Mouse (Mus musculus) cerebellum, adult (tissue): Measurements from ENCODE around the gene Prkce.

Experiments used
- ATAC-seq: cut with Nextera tagmentation; 2 replicates; pipeline ENCODE4 v1.9.2; 2017; ENCODE audit warnings: mild to moderate bottlenecking, moderate library complexity, mixed read lengths; ENCODE audit not compliant: insufficient number of reproducible peaks, low FRiP score, low TSS enrichment

Gene Prkce

DNA sequence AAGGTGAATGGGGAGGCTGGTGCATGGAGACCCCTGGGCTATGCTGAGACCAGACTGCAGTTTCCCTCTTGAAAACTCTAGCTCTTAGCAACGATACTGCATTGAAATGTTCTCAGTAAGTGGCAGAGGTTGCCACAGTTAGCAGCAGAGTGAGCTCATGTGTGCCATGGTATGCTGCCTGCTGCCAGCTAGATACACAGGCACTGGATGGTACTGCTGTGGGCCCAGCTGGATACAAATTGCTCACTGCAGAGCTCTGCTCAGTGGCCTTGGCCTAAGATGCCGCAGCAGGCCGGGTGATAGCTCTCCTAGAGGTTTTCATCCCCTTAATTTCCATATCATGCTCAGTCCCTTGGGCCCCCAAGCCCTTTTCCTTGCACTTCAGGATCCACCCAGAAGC lies 471.7 kb downstream of the Prkce start:
- ATAC-seq = no peak

DNA sequence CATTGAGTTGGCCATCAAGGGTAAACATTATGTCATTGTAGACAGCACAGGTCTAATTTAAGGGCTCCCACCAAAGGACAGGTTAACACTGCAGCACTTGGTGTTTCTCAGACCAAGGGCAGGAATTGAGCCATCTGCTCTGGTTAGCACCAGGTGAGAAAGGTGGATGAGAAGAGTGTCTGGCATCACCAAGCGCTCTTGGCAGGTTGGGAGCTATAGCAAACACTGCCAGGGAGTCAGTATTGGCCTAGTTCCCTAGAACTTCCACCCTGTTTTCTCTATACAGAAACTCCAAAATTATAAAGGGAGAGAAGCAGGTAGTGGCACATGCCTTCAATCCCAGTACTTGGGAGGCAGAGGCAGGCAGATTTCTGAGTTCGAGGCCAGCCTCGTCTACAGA lies 479.6 kb downstream of the Prkce start:
- peak; percentile 79 for ATAC-seq

DNA sequence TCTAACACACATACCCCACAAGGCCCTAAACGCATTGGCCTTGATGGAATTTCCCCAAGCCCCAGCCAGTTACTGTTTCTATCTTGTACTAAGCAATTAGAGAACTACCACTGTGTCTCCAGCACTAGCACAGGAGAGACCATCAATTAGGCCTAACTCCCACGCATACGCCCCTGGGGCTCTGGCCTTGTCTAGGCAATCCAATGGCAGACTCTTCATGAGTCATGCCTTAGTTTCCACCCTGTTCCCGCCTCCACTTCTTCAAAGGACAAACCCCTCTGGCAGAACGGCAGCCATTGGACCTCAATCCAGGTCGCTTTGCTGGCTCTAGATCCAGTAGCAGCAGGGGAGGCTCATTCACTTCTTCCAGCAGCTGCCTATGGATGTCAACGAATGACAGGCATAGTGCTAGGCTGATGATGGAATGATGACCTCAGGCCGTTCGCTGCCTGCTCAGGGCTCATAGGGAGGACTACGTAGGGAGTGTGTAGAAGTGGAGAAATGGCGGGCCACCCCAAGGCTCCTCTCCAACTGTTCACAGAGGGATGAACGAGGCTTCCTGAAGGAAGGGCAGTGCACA lies 481.4 kb downstream of the Prkce start:
- no peak for ATAC-seq

DNA sequence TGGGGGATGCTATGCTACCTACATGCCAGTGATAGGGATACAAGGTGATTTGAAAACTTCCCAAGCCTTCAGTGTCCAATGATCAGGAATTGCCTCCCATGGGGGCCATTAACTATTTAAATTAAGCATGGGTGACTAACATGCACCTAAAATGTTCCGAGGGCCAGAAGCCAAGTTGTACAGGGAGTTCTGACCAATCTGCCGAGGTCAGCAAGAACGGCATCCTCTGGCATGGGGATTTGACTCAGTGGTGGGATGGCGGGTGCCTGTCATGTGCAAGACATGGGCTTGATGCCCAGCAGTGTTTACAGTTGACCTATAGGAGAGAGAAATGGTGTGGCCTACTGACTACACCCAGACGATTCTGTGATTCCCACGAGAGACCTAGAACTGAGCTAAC lies 482.7 kb downstream of the Prkce start:
- ATAC-seq = no peak

DNA sequence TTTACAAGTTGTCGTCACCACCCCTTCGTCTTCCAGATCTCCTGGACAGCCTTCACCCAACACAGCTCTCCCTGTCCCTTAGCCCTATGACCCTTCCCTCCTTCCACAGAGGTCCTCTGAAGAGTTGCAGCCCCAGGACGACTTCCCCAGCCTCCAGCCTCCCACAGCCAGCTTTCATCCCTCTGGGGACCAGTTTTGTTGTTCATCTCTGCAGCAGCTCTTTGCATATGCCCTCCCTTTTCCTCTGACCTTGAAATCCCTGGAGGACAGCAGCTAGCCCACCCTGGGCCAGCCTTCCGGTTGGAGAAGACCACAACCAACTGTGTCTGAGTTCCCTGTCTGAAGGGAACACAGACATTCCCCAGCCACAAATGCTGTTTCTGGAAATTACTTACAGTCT lies 483.5 kb downstream of the Prkce start:
- ATAC-seq = no peak

DNA sequence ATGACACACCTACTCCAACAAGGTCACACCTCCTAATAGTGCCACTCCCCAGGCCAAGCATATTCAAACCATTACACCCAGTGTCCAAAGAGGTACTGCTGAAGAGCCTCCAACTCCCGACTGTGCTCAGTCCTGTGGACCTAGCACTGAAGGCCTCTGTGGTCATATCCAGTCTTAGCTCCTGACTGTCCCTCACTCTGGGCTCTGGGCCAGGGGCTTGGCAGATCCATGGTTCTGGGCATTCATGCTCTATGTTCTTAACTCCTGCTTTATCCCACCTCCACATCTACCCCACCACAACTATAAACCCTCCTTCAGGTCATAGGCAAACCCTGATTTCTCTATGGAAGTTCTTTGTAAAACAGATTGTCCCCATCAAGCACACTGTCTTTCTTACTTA lies 485.2 kb downstream of the Prkce start:
- no peak for ATAC-seq

DNA sequence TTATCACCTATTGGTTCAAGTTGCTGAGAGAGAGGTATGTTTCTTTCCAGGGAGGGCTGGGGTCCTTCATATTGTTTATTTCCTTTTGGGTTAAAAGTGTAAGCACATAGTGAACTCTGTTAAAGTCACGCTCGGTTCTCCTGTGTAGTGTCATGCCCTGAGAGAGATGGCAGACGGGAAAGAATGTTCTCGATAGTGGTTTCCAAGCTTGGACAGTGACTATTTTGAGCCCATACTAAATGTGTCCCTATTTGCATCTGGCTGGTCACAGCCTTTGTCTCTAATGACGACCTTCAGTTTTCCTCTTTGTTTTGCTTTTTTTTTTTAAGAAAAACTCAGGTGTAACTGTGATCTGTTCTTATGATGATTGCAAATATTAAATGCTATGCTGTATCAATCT lies 488.8 kb downstream of the Prkce start:
- no peak for ATAC-seq

DNA sequence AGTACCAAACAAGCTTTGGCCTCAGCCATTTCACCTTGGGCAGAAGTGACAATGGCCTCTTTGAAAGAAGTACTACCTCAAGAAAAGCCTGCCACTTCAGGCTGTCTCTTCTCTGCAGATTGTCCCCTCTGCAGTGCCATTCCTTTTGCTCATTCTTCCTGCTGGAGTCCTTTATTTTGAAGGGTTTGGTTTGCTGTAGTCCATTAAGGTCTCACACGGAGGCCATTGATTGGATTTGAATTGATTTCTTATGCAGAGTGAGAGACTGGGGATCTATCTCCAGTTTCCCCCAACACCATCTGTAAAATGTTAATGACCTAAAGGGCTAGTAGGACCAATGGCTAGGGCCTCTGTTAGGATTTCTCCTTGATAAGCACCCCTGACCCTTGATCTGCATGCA lies 494.7 kb downstream of the Prkce start:
- no peak for ATAC-seq

DNA sequence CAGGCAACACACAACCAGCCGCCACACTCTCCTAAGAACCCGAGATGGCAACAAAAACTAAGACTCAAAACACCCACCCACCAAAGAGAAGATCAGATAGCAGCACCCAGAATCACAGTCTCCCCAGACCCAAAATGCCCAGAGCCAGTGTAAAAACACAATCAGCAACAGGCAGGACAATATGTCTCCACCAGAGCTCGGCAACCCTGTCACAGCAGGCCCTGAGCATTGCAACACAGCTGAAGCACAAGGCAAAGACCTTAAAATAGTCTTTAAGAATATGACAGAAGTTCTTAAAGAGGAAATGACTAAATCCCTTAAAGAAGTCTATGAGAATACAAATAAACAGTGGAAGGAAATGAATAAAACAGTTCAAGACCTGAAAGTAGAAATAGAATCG lies 495.9 kb downstream of the Prkce start:
- no peak for ATAC-seq

DNA sequence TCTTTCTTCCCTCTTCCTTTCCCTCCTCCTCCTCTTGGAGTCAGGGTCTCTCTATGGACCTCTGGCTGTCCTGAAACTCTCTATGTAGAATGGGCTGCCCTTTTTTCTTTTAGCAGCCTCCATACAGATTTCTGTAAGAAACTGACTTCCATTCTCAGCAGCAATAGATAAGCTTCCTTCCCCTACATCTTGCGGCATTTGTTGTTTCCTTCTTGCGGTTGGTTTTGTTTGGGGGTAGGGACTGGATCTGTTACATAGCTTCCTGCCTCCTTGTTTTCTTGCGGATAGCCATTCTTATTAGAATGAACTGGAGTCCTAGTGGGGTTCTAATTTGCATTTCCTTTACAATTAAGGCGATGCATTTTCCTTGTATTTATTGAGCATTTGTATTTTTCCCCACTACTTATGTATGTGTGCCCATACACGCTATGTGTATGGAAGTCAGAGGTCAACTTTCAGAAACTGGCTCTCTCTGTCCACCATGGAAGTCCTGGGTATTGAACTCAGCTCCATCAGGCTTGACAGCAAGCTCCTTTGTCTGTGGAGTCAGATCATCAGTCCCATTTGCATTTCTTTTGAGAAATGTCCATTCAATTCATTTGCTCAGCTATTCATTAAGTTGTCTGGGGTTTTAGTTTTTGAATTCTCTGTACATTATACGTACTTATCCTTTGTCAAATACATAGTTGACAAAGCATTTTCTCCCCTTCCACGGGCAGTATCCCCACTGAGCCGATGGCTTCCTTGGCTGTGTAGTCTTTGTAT lies 500.4 kb downstream of the Prkce start:
- no peak for ATAC-seq

DNA sequence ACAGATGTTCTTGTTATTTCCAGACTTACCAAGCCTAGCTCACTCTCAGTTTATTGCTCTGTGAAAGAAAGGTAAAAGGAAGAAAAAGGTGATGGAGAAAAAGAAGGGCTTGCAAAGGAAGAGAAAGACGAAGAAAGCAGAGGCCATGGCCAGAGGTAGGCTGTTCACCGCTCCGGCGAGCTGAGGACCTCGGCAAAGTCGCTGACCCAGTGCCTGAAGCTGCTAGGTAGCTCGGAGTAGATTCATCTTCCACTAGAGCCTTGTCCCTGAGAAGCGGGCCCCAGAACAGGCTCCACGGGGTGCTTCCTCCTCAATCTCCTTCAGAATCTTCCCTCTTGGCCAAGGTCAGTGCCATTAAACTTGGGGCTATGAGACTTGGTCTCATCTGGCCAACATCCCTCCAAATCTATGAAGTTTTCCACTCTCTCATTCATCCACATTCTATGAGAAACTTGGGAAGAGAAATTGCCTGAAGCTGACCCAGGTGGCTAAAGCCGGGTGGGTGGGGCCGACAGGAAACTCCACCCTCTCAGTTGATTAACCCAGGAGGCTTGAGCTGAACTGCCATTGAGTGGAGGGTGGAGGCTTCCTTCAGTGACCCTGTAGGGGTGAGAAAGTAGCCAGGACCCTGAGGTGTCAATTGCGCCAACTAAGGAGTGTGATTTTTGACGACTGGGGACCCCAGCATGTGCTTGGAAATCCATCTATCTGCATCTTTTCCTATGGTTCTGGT lies 502.2 kb downstream of the Prkce start:
- ATAC-seq = no peak

DNA sequence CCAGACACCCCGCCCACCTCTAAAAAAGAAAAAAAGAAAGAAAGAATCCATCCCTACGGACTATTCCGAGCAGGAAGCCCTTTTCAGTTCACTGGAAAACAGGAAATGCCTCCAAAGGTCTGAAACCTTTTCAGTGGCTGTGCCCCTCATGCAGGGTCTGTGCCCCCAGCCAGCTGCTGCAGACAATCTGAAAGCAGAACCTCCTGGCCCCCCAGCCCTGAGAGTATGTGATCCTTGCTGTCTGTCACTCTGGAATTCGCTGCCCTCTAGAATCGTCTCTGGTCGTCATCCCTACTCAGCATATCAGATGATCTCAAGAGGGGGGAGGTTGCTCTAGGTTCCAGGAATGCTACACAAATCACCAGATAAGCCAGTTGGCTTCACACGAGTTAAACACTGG lies 503.1 kb downstream of the Prkce start:
- ATAC-seq = no peak

DNA sequence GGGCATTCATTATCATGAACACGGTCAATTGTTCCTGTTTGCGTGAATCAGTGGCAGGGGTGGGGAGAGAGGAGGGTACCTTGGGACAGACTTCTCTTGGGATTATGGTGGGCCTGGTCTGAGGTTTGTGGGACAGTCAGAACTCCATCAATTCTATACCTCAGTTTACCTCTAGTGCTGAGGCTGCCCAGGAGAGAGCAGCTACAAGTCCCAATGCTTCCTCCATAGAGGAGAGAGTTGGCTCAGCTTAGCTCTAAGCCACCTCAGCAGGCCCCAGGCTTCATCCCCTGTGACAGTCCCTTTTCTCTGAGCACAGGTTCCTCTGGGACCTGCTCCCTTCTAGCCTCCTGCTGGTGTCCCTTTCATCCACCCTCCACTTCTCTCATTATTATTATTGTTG lies 507.4 kb downstream of the Prkce start:
- ATAC-seq = no peak

DNA sequence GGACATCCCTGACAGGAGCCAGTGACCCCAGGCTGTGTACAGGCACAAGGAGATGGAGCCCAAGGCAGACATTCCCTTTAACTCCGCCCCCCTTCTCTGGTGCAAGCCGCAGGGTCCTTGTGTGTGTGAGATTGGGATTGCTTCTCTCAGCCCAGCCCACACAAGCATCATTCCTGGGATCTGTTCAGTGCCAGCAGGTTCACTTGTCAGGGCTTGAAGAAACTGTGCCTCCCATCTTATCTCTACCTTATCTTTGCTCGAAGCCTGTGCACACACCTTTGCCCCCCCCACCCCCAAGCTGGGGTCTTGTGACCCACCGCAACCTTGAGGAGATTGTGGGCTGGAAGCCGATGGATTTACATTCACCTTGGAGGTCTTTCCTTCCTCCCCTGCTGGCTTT lies 508.8 kb downstream of the Prkce start:
- no peak for ATAC-seq

DNA sequence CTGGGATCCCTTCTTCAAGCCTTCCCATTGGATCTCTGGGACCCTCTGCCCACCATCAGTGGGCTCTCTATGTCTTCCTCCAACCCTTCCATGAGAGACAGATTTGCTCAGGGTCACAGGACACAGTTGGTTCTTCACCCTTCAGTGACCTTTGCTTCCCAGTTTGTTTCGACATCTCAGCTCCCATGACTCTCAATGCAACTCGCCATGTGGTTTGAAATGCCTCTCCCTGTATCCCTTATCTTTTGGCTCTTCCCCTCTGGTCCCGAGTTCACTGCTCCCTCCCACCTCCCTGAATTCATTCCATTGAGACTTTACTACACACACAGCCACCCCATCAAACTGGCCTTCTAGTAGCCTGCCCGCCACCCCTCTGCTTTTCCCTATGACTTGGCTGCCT lies 509.3 kb downstream of the Prkce start:
- no peak for ATAC-seq

DNA sequence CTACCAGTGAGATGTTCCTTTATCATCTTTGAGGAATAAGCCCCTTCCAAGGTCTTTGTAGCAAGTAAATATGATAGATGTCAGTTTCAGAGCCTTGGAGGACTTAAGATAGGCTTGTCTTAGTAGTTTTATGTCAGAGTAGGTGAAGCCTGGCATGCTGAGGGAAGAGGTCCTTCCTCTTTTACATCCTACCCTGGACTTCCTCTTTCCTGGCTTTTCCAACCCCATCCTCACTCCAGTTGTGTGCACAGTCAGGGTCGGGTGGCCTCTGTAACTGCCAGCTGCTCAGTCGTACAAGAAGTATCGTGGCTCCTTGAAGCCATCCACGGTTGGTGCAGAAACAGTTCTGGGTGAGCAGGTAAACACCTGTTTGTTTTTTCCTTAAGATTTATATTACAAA lies 517.7 kb downstream of the Prkce start:
- ATAC-seq = no peak

DNA sequence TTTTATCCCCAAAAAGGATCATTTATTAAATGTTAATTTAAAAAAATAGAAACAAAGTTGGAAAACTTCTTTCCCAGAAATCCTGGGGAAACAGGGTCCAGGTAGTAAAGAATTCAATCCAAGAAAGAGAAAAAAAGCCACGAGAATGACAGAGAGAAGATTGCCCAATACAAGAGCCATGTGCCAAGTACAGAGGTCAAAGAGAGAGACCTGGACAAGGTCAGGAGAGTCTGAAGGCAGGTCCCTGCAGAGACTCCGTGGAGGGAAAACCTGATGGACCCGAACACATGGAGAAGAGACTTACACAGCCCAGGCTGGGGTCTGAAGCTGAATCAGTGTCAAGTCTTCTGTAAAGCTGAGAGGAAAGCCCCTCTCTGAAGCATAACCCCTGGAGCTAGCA lies 519.4 kb downstream of the Prkce start:
- no peak for ATAC-seq

DNA sequence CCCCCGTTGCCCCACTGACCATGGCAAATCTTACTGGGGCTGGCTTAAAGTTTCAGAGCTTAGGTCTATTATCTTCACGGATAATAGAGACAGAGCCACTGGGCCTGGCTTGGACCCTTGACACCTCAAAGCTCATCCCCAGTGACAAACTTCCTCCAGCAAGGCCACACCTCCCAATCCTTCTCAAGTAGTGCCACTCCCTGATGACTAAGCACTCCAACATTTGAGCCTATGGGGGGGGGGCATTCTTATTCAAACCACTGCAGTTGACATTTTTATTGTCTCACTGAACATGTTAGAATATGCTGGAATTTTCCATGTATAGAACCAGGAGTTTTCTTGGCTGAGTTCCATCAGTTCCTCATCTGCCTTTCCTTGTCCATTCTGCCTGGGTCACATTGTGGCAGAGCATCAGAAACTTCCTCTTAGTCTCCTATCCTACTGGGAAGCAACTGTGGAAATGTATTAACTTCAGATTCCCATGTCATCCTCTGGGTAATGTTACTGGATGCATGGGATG lies 523.3 kb downstream of the Prkce start:
- ATAC-seq = no peak

DNA sequence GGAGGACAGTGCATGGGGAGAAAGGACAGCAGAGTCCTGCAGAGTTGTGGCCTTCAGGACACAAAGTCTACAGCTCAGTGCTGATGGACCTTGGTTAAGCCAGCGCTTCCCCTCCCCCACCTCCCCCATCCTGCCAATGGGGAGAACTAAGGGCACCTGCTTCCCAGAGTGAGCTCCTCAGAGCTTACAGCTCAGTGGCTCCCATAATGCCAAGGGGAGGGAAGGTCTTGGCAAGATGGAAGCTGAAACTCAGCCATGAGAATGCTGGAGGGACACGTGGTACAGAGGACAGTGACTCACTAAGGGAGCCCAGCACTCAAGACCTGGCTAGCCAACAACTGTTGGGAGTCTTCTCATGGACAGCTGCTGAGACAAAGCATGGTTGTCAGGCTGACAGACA lies 530.2 kb downstream of the Prkce start:
- ATAC-seq = no peak

DNA sequence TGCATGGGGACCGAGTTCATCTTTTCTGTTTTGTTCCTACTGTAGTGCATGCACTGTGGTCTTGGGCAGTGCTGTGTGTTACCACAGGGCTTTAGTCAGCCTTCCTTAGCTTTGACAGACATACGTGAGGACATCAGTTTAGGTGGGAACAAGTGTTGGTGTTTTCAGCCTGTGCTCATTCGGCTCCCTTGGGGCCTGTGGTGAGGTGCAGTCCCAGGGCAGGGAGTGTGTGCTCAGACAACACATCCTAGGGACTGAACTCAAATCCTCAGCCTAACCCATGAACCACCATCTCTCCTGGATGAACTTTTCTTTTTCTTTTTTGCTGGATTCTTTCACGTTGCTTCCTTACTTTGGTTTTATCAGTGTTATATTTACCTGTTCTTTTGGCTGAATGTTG lies 535.8 kb downstream of the Prkce start:
- no peak for ATAC-seq

DNA sequence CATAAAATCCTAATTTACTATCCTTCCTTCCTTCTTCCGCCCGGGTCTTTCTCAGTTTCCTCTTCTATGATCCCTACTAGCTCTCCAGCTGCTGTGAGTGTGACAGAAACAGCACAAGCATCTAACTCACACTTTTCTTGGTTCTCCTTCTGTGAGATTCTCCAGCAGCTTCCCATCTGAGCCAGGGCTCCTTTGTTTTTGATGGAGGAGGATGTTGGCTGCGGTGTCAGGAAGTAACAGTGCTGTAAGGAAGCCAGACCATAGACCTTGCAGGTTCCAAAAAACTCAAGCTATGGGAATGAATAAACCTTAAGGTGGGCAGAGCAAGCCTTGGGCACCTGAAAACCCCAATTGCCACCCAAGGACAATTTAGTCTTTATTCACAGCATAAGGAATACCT lies 537.7 kb downstream of the Prkce start:
- ATAC-seq = no peak

DNA sequence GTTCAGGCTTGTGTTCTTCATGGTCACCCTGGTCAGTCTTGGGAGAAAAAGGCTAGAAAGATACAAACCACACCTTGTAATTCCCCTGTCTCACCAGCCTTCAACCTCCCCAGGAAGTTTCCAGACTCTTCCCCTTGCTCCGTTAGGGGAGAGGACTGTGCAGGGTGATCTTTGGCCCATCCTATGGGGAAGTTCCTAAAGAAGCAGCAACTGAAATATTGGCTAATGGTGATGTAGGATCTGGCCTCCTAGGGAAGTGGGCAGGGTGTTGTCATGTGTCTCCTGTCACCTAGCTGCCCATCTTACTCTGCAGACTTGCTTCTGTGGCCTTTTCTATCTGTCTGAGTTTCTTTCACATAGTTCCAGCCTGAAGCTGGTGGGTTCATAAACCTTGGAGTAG lies 538.9 kb downstream of the Prkce start:
- no peak for ATAC-seq
